Mouse (Mus musculus) gastrocnemius, postnatal 14 days (tissue): Measurements from ENCODE around the gene Lce1i. TPM values are rescaled to one million over a fixed set of nuclear protein-coding genes. Genes with fewer than 3 reads are reported as not detected.
"Not testable (repeated sequence)": the region's sequence is repeated elsewhere in the genome, so short reads cannot be mapped to it uniquely, and the experiment has no call there.

Experiments used
- DNase-seq: peaks from one replicate; pipeline ENCODE4 v3.0.0; 2021; ENCODE audit warnings: mixed read lengths
- intact Hi-C: fragments of 180-260 bp; cut with DNase I; formaldehyde crosslinking; loops from one replicate; pipeline ENCODE4 v1.15.1; 2025; ENCODE audit warnings: low total_unique reads
- long read RNA-seq, 2 experiments: library from polyadenylated mRNA; stranded (forward); transcript quantifications; one replicate each; pipeline ENCODE4 v2.0.0; 2021
- total RNA-seq, 2 experiments: library from RNA; stranded (reverse); gene quantifications; 2 replicates each; pipeline ENCODE4 v1.2.3; 2021

Lce1i gene
- total RNA-seq: not detected
- long read RNA-seq, experiment 1: 0 reads
- long read RNA-seq, experiment 2: 0 reads

DNA sequence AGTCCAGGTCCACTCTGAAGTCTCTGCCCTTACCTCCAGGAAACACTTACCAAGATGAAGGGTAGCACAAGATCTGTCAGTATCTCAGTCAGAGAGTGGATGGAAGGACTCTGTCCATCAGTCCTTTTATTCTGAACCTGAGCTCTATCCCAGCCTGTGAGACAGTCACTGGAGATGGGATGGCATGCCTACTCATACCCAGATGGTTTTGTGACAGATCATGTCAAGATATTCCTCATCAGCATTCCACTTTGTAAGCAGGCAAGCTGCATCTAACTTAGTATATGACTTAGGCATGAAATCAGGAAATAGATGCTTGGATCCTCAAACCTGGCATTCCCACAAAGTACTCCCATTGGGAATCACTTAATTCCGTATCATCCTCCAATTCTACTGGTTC is at the start of gene Lce1i:
Lce1i (minus strand) TSS at position 101 of the 400 bp plus-strand sequence.
- DNase-seq: no peak
- intact Hi-C loops: no loop called here

DNA sequence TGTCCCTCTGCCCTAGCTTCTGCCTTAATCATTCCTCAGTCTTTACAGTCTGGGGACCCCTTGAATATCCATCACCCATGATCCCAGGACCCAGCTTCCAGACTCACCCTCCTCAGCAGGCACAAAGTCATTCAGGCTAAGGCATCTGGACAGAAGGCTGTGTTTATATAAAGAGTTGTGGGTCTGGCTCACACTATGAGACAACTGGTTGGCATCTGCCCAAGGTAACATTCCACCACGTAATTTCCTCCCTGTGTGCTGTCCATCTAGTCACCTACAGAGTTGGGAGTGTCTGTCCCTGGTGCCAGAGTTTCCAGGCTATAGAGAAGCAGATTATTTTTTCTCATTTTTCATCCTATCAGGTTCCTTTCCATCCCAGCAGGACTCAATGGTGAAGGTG is 48.4 kb upstream of the Lce1i start, which contains the start of gene Kprp:
Kprp (minus strand) TSS at position 140 of the 400 bp plus-strand sequence.
- intact Hi-C loops: no loop called here
- DNase-seq: no peak

DNA sequence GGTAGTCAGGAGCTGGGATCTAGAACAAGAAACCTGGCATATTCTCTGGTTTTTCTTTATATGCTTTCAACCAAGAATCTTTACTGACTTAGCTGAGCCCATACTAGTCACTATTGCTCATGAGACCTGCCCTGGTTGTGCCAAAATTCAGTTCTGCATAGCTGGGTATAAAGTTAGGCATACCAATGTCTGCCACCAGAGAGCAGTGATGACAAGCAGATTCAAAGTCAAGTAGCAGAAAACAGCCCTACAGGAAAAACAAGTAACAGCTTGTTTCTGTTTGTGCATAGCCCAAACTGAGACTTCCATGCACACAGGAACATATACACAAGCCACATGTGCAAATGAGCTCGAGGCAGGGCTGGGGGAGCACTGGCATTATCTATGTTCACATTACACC is 47.1 kb upstream of the Lce1i start:
- DNase-seq: no peak
- intact Hi-C loops: no loop called here

DNA sequence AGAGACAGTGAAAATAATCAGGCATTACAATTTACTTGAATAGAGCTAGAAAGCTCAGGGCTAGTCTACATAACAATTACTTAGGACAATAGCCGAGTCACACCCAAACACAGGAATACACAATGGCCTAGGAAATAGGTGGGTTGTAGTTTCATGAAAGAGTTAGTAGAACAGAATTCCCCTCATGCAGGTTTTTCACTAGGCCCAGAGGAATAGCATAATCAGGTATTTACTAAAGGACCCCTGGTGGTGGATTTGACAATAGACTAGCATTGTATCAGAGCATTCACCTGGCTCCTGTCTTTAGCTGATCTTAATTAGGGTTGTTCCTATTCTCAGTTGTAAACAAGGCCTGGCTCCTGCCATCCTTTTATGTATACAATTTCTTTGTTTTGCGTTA is 37.3 kb upstream of the Lce1i start:
- intact Hi-C loops, DNase-seq: not testable (repeated sequence)

DNA sequence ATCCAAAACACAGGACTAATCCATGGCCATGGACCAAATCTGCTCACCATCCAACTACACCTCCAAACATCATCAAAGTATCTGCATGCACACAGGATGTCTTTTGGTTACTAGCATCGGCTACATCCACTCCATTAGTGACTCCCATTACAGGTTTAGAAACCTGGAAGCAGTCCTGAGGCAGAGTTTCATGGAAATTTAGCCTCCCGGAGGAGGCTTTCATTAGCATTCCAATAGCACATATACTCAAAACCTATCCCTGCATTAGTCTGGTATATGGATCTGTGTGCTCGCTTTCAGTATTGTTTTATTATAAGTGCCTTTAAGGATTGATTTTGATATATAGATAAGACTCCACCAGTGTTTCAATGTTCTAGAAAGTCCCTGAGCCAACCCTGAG is 36.9 kb upstream of the Lce1i start:
- DNase-seq: no peak
- intact Hi-C loops: no loop called here

DNA sequence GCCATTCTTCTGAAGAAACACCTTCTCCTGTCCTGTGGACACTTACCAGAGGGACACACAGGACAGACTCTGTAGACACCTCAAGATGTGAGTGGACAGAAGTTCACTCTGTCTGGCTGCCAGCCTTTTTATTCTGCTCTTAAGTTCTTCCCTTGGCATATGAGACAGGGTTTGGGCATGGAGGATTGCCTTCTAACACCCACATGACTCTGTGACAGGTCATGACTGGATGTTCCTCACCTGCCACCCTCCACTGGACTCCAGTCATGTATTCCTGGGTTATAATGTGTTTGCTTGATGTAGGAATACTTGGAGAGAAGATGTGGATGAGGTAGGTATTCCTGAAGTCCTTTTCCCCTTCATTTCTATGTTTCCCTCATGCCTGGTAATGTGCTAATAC is 29.1 kb upstream of the Lce1i start, which contains the start of gene Lce1k:
Lce1k (minus strand) TSS at position 101 of the 400 bp plus-strand sequence.
- no peak for DNase-seq
- intact Hi-C loops: no loop called here

DNA sequence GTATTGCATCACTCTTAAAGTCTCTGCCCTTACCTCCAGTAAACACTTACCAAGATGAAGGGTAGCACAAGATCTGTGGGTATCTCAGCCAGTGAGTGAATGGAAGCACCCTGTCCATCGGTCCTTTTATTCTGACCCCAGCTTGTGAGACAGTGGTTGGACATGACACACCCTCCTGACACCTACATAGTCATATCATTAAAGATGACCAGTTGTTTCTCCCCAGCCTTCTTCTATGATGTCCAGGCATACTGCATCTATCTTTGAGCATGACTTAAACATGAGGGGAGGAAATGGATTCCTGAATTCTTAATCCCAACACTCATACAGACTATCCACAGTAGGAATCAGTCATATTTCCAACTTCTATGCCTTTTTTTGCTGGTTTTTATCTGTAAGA is 11.7 kb upstream of the Lce1i start, which contains the start of gene Lce1j:
Lce1j (minus strand) TSS at position 101 of the 400 bp plus-strand sequence.
- DNase-seq: no peak
- intact Hi-C loops: no loop called here

DNA sequence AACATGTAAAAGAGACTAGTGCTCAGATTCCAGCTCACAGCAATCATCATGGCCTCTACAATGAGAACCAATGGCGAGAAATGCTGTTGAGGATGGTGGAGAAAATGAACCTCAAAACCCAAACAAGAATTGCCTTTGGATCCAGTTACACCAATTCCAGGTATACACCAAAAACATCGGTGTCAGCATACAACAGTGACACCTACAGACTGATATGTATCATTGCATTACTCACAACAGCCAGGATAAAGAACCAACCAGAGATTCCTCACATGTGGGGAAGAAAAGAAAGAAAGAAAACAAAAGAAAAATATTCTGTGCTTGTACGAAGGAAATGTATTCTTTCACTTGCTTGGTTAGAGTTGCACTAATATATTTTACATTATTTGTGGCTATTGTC is 7.1 kb downstream of the Lce1i start:
- no peak for DNase-seq
- intact Hi-C loops: no loop called here

DNA sequence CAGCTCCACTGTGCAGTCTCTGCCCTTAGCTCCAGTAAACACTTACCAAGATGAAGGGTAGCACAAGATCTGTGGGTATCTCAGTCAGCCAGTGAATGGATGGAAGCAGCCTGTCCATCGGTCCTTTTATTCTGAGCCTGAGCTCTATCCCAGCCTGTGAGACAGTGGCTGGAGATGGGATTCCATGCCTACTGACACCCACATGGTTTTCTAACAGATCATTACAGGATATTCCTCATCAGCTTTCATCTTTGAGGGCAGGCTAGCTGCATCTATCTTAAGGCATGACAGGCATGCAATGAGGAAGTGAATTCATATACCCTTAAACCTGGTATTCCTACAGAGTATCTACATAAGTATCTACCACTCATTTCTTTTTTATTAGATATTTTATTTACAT is 13.7 kb downstream of the Lce1i start, which contains the start of gene Lce1h:
Lce1h (minus strand) TSS at position 101 of the 400 bp plus-strand sequence.
- DNase-seq: no peak
- intact Hi-C loops: no loop called here

DNA sequence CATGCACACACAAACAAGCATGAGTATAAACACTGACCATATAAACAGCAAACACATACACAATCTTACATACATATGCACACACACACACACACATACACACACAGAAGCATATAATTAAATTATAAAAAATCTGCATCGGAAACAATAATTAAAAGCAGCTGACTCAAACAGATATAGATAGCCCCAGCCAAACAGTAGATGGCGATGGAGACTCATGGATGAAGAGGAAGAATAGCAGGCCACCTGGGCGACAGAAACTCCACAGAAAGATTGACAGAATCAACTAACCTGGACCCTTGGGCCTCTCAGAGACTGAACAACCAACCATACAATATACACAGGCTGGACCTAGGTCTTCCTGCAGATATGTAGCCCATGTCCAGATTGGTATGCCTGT is 25.5 kb downstream of the Lce1i start:
- DNase-seq: no peak

DNA sequence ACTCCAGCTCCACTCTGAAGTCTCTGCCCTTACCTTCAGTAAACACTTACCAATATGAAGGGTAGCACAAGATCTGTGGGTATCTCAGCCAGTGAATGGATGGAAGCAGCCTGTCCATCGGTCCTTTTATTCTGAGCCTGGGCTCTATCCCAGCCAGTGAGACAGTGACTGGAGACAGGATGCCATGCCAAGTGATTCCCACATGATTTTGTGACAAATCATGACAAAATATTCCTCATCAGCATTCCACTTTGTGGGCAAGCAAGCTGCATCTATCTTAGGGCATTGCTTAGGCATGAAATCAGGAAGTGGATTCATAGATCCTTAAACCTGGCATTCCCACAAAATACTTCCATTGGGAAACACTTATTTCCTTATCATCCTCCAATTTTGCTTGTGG is 26.5 kb downstream of the Lce1i start, which contains the start of gene Lce1g:
Lce1g (minus strand) TSS at position 101 of the 400 bp plus-strand sequence.
- no peak for DNase-seq
- intact Hi-C loops: no loop called here

More for the DNA sequence above, 25.5 kb downstream of the Lce1i start:
- intact Hi-C loops: no loop called here

DNA sequence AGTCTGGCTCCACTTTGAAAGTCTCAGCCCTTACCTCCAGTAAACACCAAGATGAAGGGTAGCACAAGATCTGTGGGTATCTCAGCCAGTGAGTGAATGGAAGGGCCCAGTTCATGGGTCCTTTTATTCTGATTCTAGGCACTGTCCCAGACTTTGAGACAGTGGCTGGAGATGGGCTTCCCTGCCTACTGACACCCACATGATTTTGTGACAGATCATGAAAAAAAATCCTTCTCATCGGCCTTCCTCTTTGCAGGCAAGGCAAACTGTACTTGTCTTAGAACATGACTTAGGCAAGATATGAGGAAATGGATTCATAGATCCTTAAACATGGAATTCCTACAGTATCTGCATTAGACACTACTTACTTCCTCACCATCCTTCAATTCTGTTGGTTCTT is 39.7 kb downstream of the Lce1i start, which contains the start of gene Gm38119:
Gm38119 (minus strand) TSS at position 101 of the 400 bp plus-strand sequence.
- DNase-seq: no peak
- intact Hi-C loops: no loop called here

Other genes starting within 250 kb of the Lce1i start
- not detected for gene 2310046K23Rik, start 244.4 kb downstream of the Lce1i start, total RNA-seq
- gene Ivl, start 205.2 kb downstream of the Lce1i start, total RNA-seq: not detected
- not detected for gene Smcp, start 189.9 kb downstream of the Lce1i start, total RNA-seq
- gene 2210017I01Rik, start 171.4 kb downstream of the Lce1i start, total RNA-seq: not detected
- gene Lce6a, start 157.2 kb downstream of the Lce1i start, total RNA-seq: not detected
- gene Lce1a1, start 130.6 kb downstream of the Lce1i start, total RNA-seq: not detected
- gene Lce1b, start 122.0 kb downstream of the Lce1i start, total RNA-seq: not detected
- not detected for gene Lce1a2, start 108.6 kb downstream of the Lce1i start, total RNA-seq
- gene Lce1c, start 99.7 kb downstream of the Lce1i start, total RNA-seq: not detected
- gene Lce1d, start 91.7 kb downstream of the Lce1i start, total RNA-seq: not detected
- not detected for gene Lce1e, start 69.8 kb downstream of the Lce1i start, total RNA-seq
- not detected for gene Lce1f, start 58.5 kb downstream of the Lce1i start, total RNA-seq
- not detected for gene Gm38119, start 39.8 kb downstream of the Lce1i start, total RNA-seq
- gene Lce1g, start 26.6 kb downstream of the Lce1i start, total RNA-seq: not detected
- gene Lce1h, start 13.8 kb downstream of the Lce1i start, total RNA-seq: not detected
- gene Lce1j, start 11.6 kb upstream of the Lce1i start, total RNA-seq: not detected
- gene Lce1k, start 29.0 kb upstream of the Lce1i start, total RNA-seq: not detected
- not detected for gene Kprp, start 48.3 kb upstream of the Lce1i start, total RNA-seq
- gene Lce1l, start 72.4 kb upstream of the Lce1i start, total RNA-seq: not detected
- gene 2310050C09Rik, start 91.3 kb upstream of the Lce1i start, total RNA-seq: not detected
- not detected for gene Lce3a, start 147.3 kb upstream of the Lce1i start, total RNA-seq
- gene Lce3b, start 154.1 kb upstream of the Lce1i start, total RNA-seq: not detected
- gene Lce3c, start 165.6 kb upstream of the Lce1i start, total RNA-seq: not detected
- not detected for gene Lce3d, start 178.5 kb upstream of the Lce1i start, total RNA-seq
- gene Lce3e, start 188.2 kb upstream of the Lce1i start, total RNA-seq: not detected
- not detected for gene Lce3f, start 213.3 kb upstream of the Lce1i start, total RNA-seq
- gene Crct1, start 236.8 kb upstream of the Lce1i start, total RNA-seq: not detected
- not detected for gene Lce1m, start 240.2 kb upstream of the Lce1i start, total RNA-seq